Mouse (Mus musculus) E14TG2a.4 (cell line): ENCODE measurements around the gene Adrb1.

ENCODE experiments used
- CTCF ChIP-seq: conservative IDR thresholded peaks from 2 replicates; pipeline ENCODE4 v1.5.1; 2014; ENCODE audit warnings: low read length
- POU5F1 ChIP-seq: IDR thresholded peaks from 2 replicates; pipeline ENCODE4 v1.6.1; 2014; ENCODE audit warnings: low read length, borderline replicate concordance

DNA sequence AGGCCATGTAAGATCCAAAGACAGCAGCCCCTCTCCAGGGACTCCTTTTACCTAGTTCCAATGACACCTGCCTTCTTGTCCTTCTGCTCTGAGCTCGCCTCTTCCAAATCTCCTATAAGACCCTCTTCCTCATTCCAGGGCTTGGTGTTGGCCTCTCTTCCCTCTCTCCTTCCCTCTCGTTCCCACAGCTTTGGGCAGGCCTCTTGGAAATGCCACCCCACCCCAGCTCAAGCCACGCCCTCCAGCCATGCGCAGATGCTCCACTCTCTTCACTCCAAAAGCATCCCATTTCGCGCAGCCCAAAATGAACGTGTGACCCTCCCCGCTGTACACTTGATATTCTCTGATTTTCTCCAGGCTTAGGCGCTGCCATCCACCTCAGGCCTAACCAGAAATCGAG lies 34.3 kb upstream of the Adrb1 start:
- TF ChIP-seq CTCF (no peak), POU5F1 (no peak)
